Mouse (Mus musculus) kidney, adult 2 months (tissue): Measurements from ENCODE around the gene Rars2. TPM values are rescaled to one million over a fixed set of nuclear protein-coding genes. Genes with fewer than 3 reads are reported as not detected.

Experiments used
- DNase-seq: peaks from one replicate; pipeline ENCODE4 v3.0.0; 2021
- H3K27ac ChIP-seq: fragments of 200-500 bp; 2 replicates; pipeline ENCODE4 v1.5.1; 2012; ENCODE audit warnings: low read depth, low read length, control low read depth, inconsistent platforms; ENCODE audit not compliant: insufficient read depth
- H3K27me3 ChIP-seq: fragments of 200-500 bp; replicated peaks from 2 replicates; pipeline ENCODE4 v1.6.1; 2012; ENCODE audit warnings: mild to moderate bottlenecking, moderate library complexity, low read length, inconsistent platforms; ENCODE audit not compliant: control insufficient read depth, insufficient read depth
- H3K36me3 ChIP-seq: fragments of 200-500 bp; 2 replicates; pipeline ENCODE4 v1.6.1; 2012; ENCODE audit warnings: mild to moderate bottlenecking, moderate library complexity, low read length, inconsistent platforms; ENCODE audit not compliant: control insufficient read depth, insufficient read depth
- H3K4me1 ChIP-seq: fragments of 200-500 bp; 2 replicates; pipeline ENCODE4 v1.6.1; 2011; ENCODE audit warnings: low read length; ENCODE audit not compliant: control insufficient read depth, insufficient read depth
- H3K4me3 ChIP-seq: fragments of 200-500 bp; 2 replicates; pipeline ENCODE4 v1.5.1; 2011; ENCODE audit warnings: mild to moderate bottlenecking, low read depth, low read length, control low read depth; ENCODE audit not compliant: insufficient read depth
- CTCF ChIP-seq: fragments of 200-500 bp; conservative IDR thresholded peaks from 2 replicates; pipeline ENCODE4 v1.5.1; 2011; ENCODE audit warnings: low read depth, mild to moderate bottlenecking, control low read depth, low read length, moderate library complexity, mixed read lengths; ENCODE audit not compliant: insufficient read depth, insufficient read length
- POLR2A ChIP-seq: fragments of 200-500 bp; IDR thresholded peaks from one replicate; pipeline ENCODE4 v1.6.1; 2011; ENCODE audit warnings: low read depth, low read length, control low read depth
- WGBS: fragments of 180-500 bp; shearing (Covaris S2); methylation state at CpG from one replicate; pipeline ENCODE4 v1.1.7; 2018; 5-methylcytosine and 5-hydroxymethylcytosine counted together
- polyA plus RNA-seq: library from polyadenylated mRNA; depleted of rRNA; stranded (reverse); fragments of >200 nt; gene quantifications from 2 replicates; pipeline ENCODE4 v1.2.3, GENCODE M21; 2012

Gene Rars2
- polyA plus RNA-seq, 1 experiment: 21.2 TPM

DNA sequence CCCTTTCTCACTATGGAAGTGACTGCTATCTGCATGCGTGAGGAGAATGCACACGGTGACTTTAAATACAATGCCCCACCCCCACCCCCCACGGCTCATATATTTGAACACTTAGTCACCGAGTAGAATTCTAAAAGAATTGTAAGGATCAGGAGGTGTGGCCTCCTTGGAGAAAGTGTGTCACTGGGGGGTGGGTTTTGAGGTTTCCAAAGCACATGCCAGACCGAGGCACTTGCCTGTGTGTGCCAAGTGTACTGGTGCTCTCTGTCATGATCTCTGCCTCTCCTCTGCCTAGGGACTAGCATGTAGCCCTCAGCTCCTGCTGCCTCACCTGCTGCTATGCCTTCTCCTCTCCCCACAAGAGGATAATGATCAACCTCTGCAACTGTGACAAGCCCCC is 32.3 kb upstream of the Rars2 start:
- 54% methylated on average over 5 of the region's 5 CpGs for WGBS
- H3K27ac ChIP-seq: no peak overlapping the region
- TF ChIP-seq POLR2A: no peak
- no peak for TF ChIP-seq CTCF
- H3K36me3 ChIP-seq: peaks cover 3% of the 10 kb centered on the region
- H3K27me3 ChIP-seq: no peaks in the 10 kb centered on the region
- no peak overlapping the region for H3K4me3 ChIP-seq
- H3K4me1 ChIP-seq: peaks cover 17% of the 10 kb centered on the region
- no peak for DNase-seq

DNA sequence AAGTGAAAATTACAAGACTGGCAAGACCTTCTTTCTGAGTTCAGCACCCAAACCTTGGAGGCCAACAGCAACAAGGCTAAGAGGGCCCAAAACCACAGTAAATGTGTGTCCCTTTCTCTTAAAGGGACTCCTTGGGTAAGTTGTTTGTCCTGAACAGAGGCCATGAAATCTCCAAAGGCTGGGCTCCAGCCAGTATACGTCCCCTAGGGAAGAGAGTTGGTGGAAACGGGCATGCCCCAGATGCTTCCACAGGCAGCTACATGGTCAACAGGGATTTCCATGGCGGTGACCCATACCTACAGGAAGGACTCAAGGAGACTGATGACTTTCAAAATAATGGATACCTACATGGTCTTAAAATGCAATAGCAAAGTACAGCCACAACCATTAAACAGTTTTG is 31.3 kb upstream of the Rars2 start:
- no peaks in the 10 kb centered on the region for H3K27me3 ChIP-seq
- H3K4me1 ChIP-seq: peaks cover 17% of the 10 kb centered on the region
- no peak for DNase-seq
- WGBS: 78% methylated on average over 3 of the region's 3 CpGs
- peak overlapping the region; percentile 1; the same call in 1 of the 2 replicates for H3K27ac ChIP-seq
- H3K36me3 ChIP-seq: peaks cover 3% of the 10 kb centered on the region
- TF ChIP-seq CTCF (no peak), POLR2A (no peak)
- no peak overlapping the region for H3K4me3 ChIP-seq

DNA sequence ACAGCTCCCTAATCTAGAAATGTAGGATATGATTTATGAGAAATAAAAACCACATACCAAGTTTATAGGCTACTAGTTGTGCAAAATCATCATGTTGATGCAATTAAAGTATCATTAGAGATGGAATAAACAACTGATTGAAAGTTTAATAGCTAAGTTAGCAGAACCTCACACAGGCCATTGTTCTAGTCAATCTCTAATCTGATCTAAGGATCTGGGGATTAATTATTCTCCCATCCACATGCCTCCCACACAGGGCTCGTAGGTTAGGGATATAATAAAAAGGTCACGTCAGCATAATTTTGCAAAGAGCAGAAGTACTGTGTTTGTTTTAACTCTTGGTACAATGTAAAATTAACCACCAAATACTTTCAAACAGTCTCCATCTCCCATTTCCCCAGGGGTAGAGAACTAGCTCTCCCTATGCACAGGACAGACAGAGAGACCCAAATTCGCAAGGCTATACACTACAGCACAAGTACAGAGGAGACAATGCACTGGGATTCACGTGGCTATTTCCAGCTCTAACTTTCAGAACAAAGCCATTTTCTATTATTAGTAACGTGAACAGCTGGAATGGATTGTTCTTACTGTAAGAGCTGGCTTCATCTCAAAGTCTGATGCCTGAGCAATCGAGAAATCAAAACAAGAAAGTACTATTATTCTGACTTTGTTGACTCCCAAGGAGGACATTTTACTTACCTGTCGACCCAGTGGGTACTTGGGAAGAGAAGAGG is 29.7 kb upstream of the Rars2 start:
- peaks cover 3% of the 10 kb centered on the region for H3K36me3 ChIP-seq
- WGBS: 31% methylated on average over 7 of the region's 7 CpGs
- TF ChIP-seq POLR2A: no peak
- no peak for TF ChIP-seq CTCF
- H3K4me1 ChIP-seq: peaks cover 17% of the 10 kb centered on the region
- H3K27me3 ChIP-seq: no peaks in the 10 kb centered on the region
- peak overlapping the region; percentile 89 for H3K27ac ChIP-seq
- DNase-seq: peak; percentile 78
- H3K4me3 ChIP-seq: no peak overlapping the region

DNA sequence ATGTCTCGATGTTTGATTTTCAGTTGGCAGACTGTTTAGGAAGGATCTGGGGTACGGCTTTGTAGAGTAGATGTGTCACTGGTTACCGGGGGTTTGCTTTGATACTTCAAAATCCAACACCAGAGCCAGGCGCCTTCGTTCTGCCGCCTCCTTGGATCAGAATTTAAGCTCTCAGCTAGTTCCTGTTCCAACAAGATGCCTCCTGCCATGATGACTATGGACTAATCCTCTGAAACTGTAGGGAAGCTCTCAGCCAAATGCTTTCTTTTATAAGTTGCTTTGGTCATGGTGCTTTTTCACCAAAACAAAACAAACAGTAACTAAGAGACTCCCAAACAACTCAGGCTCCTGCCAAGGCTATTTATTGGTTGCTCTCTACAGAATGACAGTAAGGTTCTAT is 11.6 kb upstream of the Rars2 start:
- over 99% methylated on average over 6 of the region's 6 CpGs for WGBS
- DNase-seq: no peak
- H3K36me3 ChIP-seq: peaks cover 9% of the 10 kb centered on the region
- H3K4me3 ChIP-seq: no peak overlapping the region
- TF ChIP-seq POLR2A (no peak), CTCF (no peak)
- no peak overlapping the region for H3K27ac ChIP-seq
- H3K27me3 ChIP-seq: no peaks in the 10 kb centered on the region
- no peaks in the 10 kb centered on the region for H3K4me1 ChIP-seq

DNA sequence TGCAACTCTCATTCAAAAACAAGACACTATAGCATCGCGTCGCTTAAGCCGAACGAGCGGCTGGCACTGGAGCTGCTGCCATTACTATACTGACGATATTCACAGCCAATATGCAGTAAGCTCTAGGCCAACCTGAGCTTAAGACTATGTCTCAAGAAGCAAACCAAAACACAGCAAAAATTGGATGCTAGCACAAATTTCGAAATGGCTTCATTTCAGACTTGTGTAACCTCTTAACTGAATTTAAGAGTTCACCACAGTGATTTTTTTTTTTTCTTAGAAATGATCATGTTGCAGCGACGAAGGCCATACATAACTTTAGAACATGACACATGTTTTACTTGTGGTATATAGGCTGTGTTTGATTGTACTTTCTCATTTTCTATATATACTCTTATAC is 8.1 kb upstream of the Rars2 start:
- Histone ChIP-seq H3K27me3 (no peaks in the 10 kb centered on the region), H3K36me3 (peaks cover 4% of the 10 kb centered on the region; the same call in 1 of the 2 replicates), H3K27ac (no peak overlapping the region), H3K4me3 (no peak overlapping the region), H3K4me1 (no peaks in the 10 kb centered on the region)
- DNase-seq: no peak
- TF ChIP-seq POLR2A (no peak), CTCF (no peak)
- WGBS: 96% methylated on average over 10 of the region's 10 CpGs

DNA sequence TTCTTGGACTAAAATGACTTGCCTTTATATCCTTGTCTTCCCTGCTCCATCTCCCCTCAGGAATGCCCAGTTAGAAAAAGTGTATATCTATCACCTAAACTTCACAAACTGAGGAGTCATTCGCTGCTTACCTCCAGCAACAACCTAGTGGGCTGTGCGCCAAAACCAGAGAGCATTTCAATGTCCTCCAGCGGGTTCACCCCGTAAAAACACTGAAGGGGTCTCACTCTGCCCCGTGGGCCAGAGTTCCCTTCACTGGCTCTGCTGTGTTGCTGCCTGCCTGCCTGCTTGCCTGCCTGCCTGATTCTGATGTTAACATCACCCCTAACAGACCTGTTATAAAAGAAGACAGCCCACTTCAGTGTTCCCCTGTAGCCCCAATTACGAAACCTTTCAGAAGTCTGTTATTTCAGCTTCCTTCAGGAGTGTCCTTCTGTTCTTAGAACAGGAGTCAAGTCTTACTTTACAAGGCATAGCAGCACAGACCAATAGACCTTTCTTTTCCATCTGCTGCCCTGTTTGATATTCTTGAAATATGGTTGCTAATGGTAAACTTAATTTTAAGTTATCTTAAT is 1.1 kb upstream of the Rars2 start:
- peak; percentile 61 for DNase-seq
- Histone ChIP-seq H3K4me1 (peaks cover 6% of the 10 kb centered on the region; the same call in 1 of the 2 replicates), H3K27me3 (no peaks in the 10 kb centered on the region), H3K36me3 (no peaks in the 10 kb centered on the region), H3K4me3 (peak overlapping the region; percentile 17), H3K27ac (peak overlapping the region; percentile 90)
- WGBS: 20% methylated on average over 6 of the region's 6 CpGs
- no peak for TF ChIP-seq POLR2A
- no peak for TF ChIP-seq CTCF

DNA sequence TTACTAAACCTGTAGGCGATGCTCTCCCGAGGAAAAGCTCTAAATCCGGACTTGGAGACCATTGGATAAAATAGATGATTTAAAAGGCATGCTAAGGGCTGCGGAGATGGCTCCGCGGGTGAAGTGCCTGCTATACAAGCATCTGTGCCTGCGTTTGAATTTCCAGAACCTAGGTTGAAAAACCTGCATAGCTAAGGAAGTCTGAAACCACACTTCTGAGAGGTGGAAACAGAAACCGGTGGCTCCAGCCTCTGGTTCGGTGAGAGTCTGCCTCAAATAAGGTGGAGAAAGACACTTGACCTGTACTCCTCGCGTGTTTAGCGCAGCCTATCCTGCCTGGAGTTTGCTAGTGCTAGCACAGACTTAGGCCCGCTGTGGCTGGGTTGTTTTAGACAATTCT is 546 bp downstream of the Rars2 start:
- no peak for TF ChIP-seq CTCF
- no peak for TF ChIP-seq POLR2A
- 1% methylated on average over 13 of the region's 13 CpGs for WGBS
- Histone ChIP-seq H3K4me1 (peaks cover 6% of the 10 kb centered on the region; the same call in 1 of the 2 replicates), H3K36me3 (no peaks in the 10 kb centered on the region), H3K27ac (peak overlapping the region; percentile 75), H3K4me3 (peak overlapping the region; percentile 80), H3K27me3 (no peaks in the 10 kb centered on the region)
- DNase-seq: peak; percentile 40
